Mouse (Mus musculus) liver, postnatal 0 days (tissue): ENCODE results near the gene Ttc23. TPM values are rescaled to one million over a fixed set of nuclear protein-coding genes. Genes with fewer than 3 reads are reported as not detected.

Experiments used
- ATAC-seq: fragments of 200-750 bp; cut with Nextera tagmentation; 2 replicates; pipeline ENCODE4 v1.8.0; 2017; ENCODE audit warnings: mild to moderate bottlenecking, moderate library complexity
- DNase-seq: peaks from one replicate; pipeline ENCODE4 v3.0.0-alpha.2; 2016
- H3K27ac ChIP-seq: fragments of 300-500 bp; sonication (generic); 2 replicates; pipeline ENCODE4 v1.5.1; 2014; ENCODE audit warnings: antibody characterized with exemption, moderate library complexity, mild to moderate bottlenecking, low read depth
- H3K27me3 ChIP-seq: fragments of 300-500 bp; sonication (generic); 2 replicates; pipeline ENCODE4 v1.6.1; 2014; ENCODE audit warnings: low read length, control low read depth, mixed read lengths; ENCODE audit not compliant: insufficient read depth
- H3K36me3 ChIP-seq: fragments of 300-500 bp; sonication (generic); replicated peaks from 2 replicates; pipeline ENCODE4 v1.6.1; 2014; ENCODE audit warnings: mild to moderate bottlenecking, control low read depth, low read length, moderate library complexity, mixed read lengths; ENCODE audit not compliant: insufficient read depth
- H3K4me1 ChIP-seq: fragments of 300-500 bp; sonication (generic); 2 replicates; pipeline ENCODE4 v1.6.1; 2014; ENCODE audit warnings: antibody characterized with exemption, mild to moderate bottlenecking, control low read depth; ENCODE audit not compliant: insufficient read depth
- H3K4me2 ChIP-seq: fragments of 300-500 bp; sonication (generic); 2 replicates; pipeline ENCODE4 v1.6.1; 2014; ENCODE audit warnings: low read depth, mild to moderate bottlenecking, low read length, moderate library complexity, mixed read lengths
- H3K4me3 ChIP-seq: fragments of 300-500 bp; sonication (generic); 2 replicates; pipeline ENCODE4 v1.5.1; 2014; ENCODE audit warnings: low read depth, low read length
- H3K9ac ChIP-seq: fragments of 300-500 bp; sonication (generic); replicated peaks from 2 replicates; pipeline ENCODE4 v1.6.1; 2014; ENCODE audit warnings: mild to moderate bottlenecking, moderate library complexity
- H3K9me3 ChIP-seq: fragments of 300-500 bp; sonication (generic); 2 replicates; pipeline ENCODE4 v1.6.1; 2016; ENCODE audit warnings: mild to moderate bottlenecking, control low read depth, low read length, mixed read lengths
- CTCF ChIP-seq: sonication (generic); IDR thresholded peaks from 2 replicates; pipeline ENCODE4 v1.5.1; 2016; ENCODE audit warnings: antibody characterized with exemption, low read depth
- EP300 ChIP-seq: IDR thresholded peaks from 2 replicates; pipeline ENCODE4 v1.6.1; 2016; ENCODE audit warnings: antibody characterized with exemption, low read depth, mild to moderate bottlenecking
- WGBS: fragments of 180-500 bp; shearing (Covaris S2); extraction: QIAGEN DNeasy Blood & Tissue Kit; methylation state at CpG from one replicate; pipeline ENCODE4 v1.1.7; 2014; ENCODE audit not compliant: insufficient replicate concordance; 5-methylcytosine and 5-hydroxymethylcytosine counted together
- polyA plus RNA-seq: library from polyadenylated mRNA; unstranded; fragments of >200 nt; fragmentation: Nextera tagmentation; extraction: Ambion mirVana; gene quantifications from 2 replicates; pipeline ENCODE4 v1.2.1, GENCODE M21; 2015

The Ttc23 gene
- polyA plus RNA-seq, 1 experiment from 2014 or later, result 8.4 TPM

- Histone ChIP-seq H3K36me3 (no peaks in the 10 kb centered on the region), H3K27me3 (peaks cover 33% of the 10 kb centered on the region), H3K27ac (no peak within 1 kb of the TSS), H3K4me1 (peaks cover 8% of the 10 kb centered on the region), H3K4me3 (peak within 1 kb of the TSS; percentile 52), H3K4me2 (peak within 1 kb of the TSS; percentile 84), H3K9me3 (no peaks in the 10 kb centered on the region), H3K9ac (no peak within 1 kb of the TSS)
- TF ChIP-seq EP300 (no peak), CTCF (peak; percentile 96)
- WGBS, result 2% methylated on average over 33 of the region's 37 CpGs
- DNase-seq (peak; percentile 88), ATAC-seq (peak; percentile 95)
Observed at GRCm38 (mm10) chr7:67759629-67759995, 112.4 kb downstream of the Ttc23 start, which contains the start of gene Synm. Gene Synm, minus strand, starts transcription at chr7:67759742.

GRCm38 (mm10) chr7:67763625-67764024, 116.4 kb downstream of the Ttc23 start:
- H3K27me3 ChIP-seq, result peaks cover 22% of the 10 kb centered on the region
- no peak overlapping the region for H3K9ac ChIP-seq
- DNase-seq, result no peak
- H3K9me3 ChIP-seq, result no peaks in the 10 kb centered on the region
- H3K36me3 ChIP-seq, result no peaks in the 10 kb centered on the region
- no peak overlapping the region for H3K4me2 ChIP-seq
- 50% methylated on average over 3 of the region's 3 CpGs for WGBS
- TF ChIP-seq EP300 (no peak), CTCF (no peak)
- H3K27ac ChIP-seq, result no peak overlapping the region
- no peak overlapping the region for H3K4me3 ChIP-seq
- no peak for ATAC-seq
- peaks cover 7% of the 10 kb centered on the region for H3K4me1 ChIP-seq

GRCm38 (mm10) chr7:67768125-67768524, 120.9 kb downstream of the Ttc23 start:
- no peak overlapping the region for H3K9ac ChIP-seq
- no peaks in the 10 kb centered on the region for H3K9me3 ChIP-seq
- WGBS, result 77% methylated on average over 3 of the region's 3 CpGs
- no peak for ATAC-seq
- DNase-seq, result no peak
- H3K27me3 ChIP-seq, result 0 out of 2 replicates have a peak, but pooled peaks cover 2% of the 10 kb centered on the region
- no peak overlapping the region for H3K4me3 ChIP-seq
- TF ChIP-seq EP300 (no peak), CTCF (no peak)
- H3K36me3 ChIP-seq, result no peaks in the 10 kb centered on the region
- H3K4me2 ChIP-seq, result no peak overlapping the region
- H3K27ac ChIP-seq, result no peak overlapping the region
- no peaks in the 10 kb centered on the region for H3K4me1 ChIP-seq

GRCm38 (mm10) chr7:67769487-67769886, 122.3 kb downstream of the Ttc23 start:
- ATAC-seq, result no peak
- 0 out of 2 replicates have a peak, but pooled peaks cover 2% of the 10 kb centered on the region for H3K27me3 ChIP-seq
- DNase-seq, result no peak
- TF ChIP-seq CTCF (no peak), EP300 (no peak)
- no peaks in the 10 kb centered on the region for H3K4me1 ChIP-seq
- H3K9me3 ChIP-seq, result no peaks in the 10 kb centered on the region
- H3K27ac ChIP-seq, result no peak overlapping the region
- 74% methylated on average over 5 of the region's 5 CpGs for WGBS
- H3K4me2 ChIP-seq, result no peak overlapping the region
- H3K9ac ChIP-seq, result no peak overlapping the region
- no peak overlapping the region for H3K4me3 ChIP-seq
- no peaks in the 10 kb centered on the region for H3K36me3 ChIP-seq

DNA sequence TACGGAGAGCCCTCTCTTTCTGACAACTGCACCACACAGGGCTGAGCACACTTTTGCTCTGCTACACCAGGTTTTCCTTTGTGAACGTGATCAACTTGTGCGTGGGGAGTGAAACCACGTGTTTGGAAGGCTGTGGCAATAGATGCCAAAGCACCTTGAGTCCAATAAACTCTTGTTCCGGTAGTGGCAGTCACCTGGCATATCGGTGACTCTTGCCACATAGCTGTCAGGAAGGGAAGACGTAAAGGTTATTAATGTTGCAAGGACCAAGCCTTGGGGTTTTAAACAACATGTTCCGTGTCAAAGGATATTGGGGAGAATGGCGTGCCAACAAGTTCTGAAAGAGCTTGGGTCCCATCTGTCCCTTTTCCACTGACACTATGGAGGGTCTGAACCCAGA, 125.0 kb downstream of the Ttc23 start:
- no peaks in the 10 kb centered on the region for H3K27me3 ChIP-seq
- H3K4me2 ChIP-seq, result no peak overlapping the region
- no peaks in the 10 kb centered on the region for H3K9me3 ChIP-seq
- 76% methylated on average over 9 of the region's 9 CpGs for WGBS
- no peaks in the 10 kb centered on the region for H3K36me3 ChIP-seq
- no peak for ATAC-seq
- no peak overlapping the region for H3K9ac ChIP-seq
- no peak overlapping the region for H3K27ac ChIP-seq
- no peak overlapping the region for H3K4me3 ChIP-seq
- no peaks in the 10 kb centered on the region for H3K4me1 ChIP-seq
- DNase-seq, result no peak
- no peak for TF ChIP-seq EP300
- no peak for TF ChIP-seq CTCF

- DNase-seq (no peak), ATAC-seq (no peak)
- 35% methylated on average over 3 of the region's 3 CpGs for WGBS
- H3K36me3 ChIP-seq, result no peaks in the 10 kb centered on the region
- no peak overlapping the region for H3K4me3 ChIP-seq
- no peak overlapping the region for H3K9ac ChIP-seq
- H3K27me3 ChIP-seq, result no peaks in the 10 kb centered on the region
- H3K4me1 ChIP-seq, result no peaks in the 10 kb centered on the region
- no peaks in the 10 kb centered on the region for H3K9me3 ChIP-seq
- H3K27ac ChIP-seq, result no peak overlapping the region
- no peak for TF ChIP-seq CTCF
- no peak for TF ChIP-seq EP300
- H3K4me2 ChIP-seq, result no peak overlapping the region
Observed at GRCm38 (mm10) chr7:67775623-67776022, 128.4 kb downstream of the Ttc23 start.

- ATAC-seq, result no peak
- Histone ChIP-seq H3K4me1 (no peaks in the 10 kb centered on the region), H3K9ac (no peak overlapping the region), H3K27ac (no peak overlapping the region), H3K4me2 (no peak overlapping the region), H3K36me3 (no peaks in the 10 kb centered on the region), H3K27me3 (no peaks in the 10 kb centered on the region), H3K4me3 (no peak overlapping the region), H3K9me3 (no peaks in the 10 kb centered on the region)
- no peak for DNase-seq
- 65% methylated on average over 12 of the region's 12 CpGs for WGBS
- TF ChIP-seq EP300 (no peak), CTCF (no peak)
Observed at GRCm38 (mm10) chr7:67776636-67777305, 129.6 kb downstream of the Ttc23 start.
